Mouse (Mus musculus) adrenal gland, postnatal 25 days (tissue): Measurements from ENCODE around the gene Abcc3. TPM values are rescaled to one million over a fixed set of nuclear protein-coding genes. Genes with fewer than 3 reads are reported as not detected.
A peak's percentile ranks its signal among the peaks of the same experiment; 100 is the strongest.

ENCODE experiments used
- DNase-seq: peaks from one replicate; pipeline ENCODE4 v3.0.0; 2021; ENCODE audit warnings: mixed read lengths
- total RNA-seq: library from RNA; stranded (reverse); gene quantifications from 2 replicates; pipeline ENCODE4 v1.2.3, GENCODE M21; 2021

Gene Abcc3
- total RNA-seq, 1 experiment from 2014 or later: 5.1 TPM

- DNase-seq: no peak
These were observed 42.5 kb downstream of the Abcc3 start for GRCm38 (mm10) chr11:94350337-94350736.

GRCm38 (mm10) chr11:94349839-94350238 is 43.0 kb downstream of the Abcc3 start:
- DNase-seq: no peak

- DNase-seq: no peak
These were observed 45.7 kb downstream of the Abcc3 start for GRCm38 (mm10) chr11:94347063-94347575.

- DNase-seq: peak; percentile 56
These were observed 46.2 kb downstream of the Abcc3 start for GRCm38 (mm10) chr11:94346611-94347010.

- DNase-seq: no peak
These were observed 46.9 kb downstream of the Abcc3 start for GRCm38 (mm10) chr11:94345926-94346325.

- DNase-seq: no peak
These were observed 48.3 kb downstream of the Abcc3 start for GRCm38 (mm10) chr11:94344470-94344869.

- DNase-seq: no peak
These were observed 48.8 kb downstream of the Abcc3 start for GRCm38 (mm10) chr11:94343955-94344358.

GRCm38 (mm10) chr11:94342114-94342905 is 50.5 kb downstream of the Abcc3 start:
- DNase-seq: no peak

- DNase-seq: no peak
These were observed 51.6 kb downstream of the Abcc3 start for GRCm38 (mm10) chr11:94340948-94341933.

GRCm38 (mm10) chr11:94339732-94340585 is 52.8 kb downstream of the Abcc3 start:
- DNase-seq: peak; percentile 37

- DNase-seq: no peak
These were observed 54.5 kb downstream of the Abcc3 start for GRCm38 (mm10) chr11:94338347-94338746.

- DNase-seq: no peak
These were observed 56.2 kb downstream of the Abcc3 start for GRCm38 (mm10) chr11:94336551-94336950.

- no peak for DNase-seq
These were observed 58.3 kb downstream of the Abcc3 start for GRCm38 (mm10) chr11:94334386-94334968.

- no peak for DNase-seq
These were observed 60.1 kb downstream of the Abcc3 start for GRCm38 (mm10) chr11:94332726-94333125.

- DNase-seq: no peak
These were observed 62.6 kb downstream of the Abcc3 start for GRCm38 (mm10) chr11:94330211-94330610.

- DNase-seq: peak; percentile 32
These were observed 63.4 kb downstream of the Abcc3 start for GRCm38 (mm10) chr11:94329270-94329891.

- DNase-seq: no peak
These were observed 64.2 kb downstream of the Abcc3 start for GRCm38 (mm10) chr11:94328644-94329025.

- peak; percentile 93 for DNase-seq
These were observed 64.8 kb downstream of the Abcc3 start, which contains the start of gene Ankrd40 for GRCm38 (mm10) chr11:94327693-94328643. Gene Ankrd40 (plus strand): TSS chr11:94328001.

GRCm38 (mm10) chr11:94326961-94327411 is 65.8 kb downstream of the Abcc3 start:
- no peak for DNase-seq
